Mouse (Mus musculus): Measurements from ENCODE around the gene Kcnh1. TPM values are rescaled to one million over a fixed set of nuclear protein-coding genes. Genes with fewer than 3 reads are reported as not detected.

Gene Kcnh1
- polyA plus RNA-seq, 1 experiment from 2014 or later = not detected

GRCm38 (mm10) chr1:192307055-192307454 is 116.5 kb downstream of the Kcnh1 start:
- Histone ChIP-seq H3K27me3 (ENCODE audit: insufficient read depth, low read length) (no peaks in the 10 kb centered on the region), H3K9ac (replicated peaks) (no peak overlapping the region), H3K4me2 (ENCODE audit: low read depth, low read length) (no peak overlapping the region), H3K9me3 (ENCODE audit: low read length) (no peaks in the 10 kb centered on the region), H3K36me3 (replicated peaks; ENCODE audit: insufficient read depth, low read length) (no peaks in the 10 kb centered on the region), H3K4me1 (ENCODE audit: insufficient read depth) (no peaks in the 10 kb centered on the region), H3K4me3 (ENCODE audit: low read depth, low read length) (no peak overlapping the region), H3K27ac (ENCODE audit: low read depth) (no peak overlapping the region)
- TF ChIP-seq CTCF (IDR thresholded peaks at IDR 0.05; ENCODE audit: low read depth) (no peak), EP300 (IDR thresholded peaks at IDR 0.05; ENCODE audit: low read depth) (no peak)
- ATAC-seq (no peak), DNase-seq (no peak)

DNA sequence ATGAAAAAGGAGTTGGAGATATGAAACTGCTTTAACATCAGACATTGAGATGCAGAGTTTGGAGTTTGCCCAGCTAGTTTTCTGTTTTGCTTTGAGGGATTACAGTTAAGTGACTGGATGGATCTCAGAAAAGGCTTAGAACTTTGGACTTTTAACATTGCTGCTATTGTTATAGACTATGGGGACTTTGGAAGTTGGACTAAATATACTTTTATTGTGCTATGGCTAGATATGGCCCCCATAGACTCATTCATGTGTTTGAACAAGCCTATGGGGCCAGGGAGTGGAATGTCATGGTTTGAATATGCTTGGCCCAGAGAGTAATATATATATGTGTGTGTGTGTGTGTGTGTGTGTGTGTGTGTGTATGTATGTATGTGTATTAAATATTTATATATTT is 120.7 kb downstream of the Kcnh1 start:
- H3K27ac ChIP-seq (ENCODE audit: low read depth) = no peak overlapping the region
- H3K9me3 ChIP-seq (ENCODE audit: low read length) = no peaks in the 10 kb centered on the region
- no peak for DNase-seq
- no peak overlapping the region for H3K4me3 ChIP-seq (ENCODE audit: low read depth, low read length)
- H3K4me2 ChIP-seq (ENCODE audit: low read depth, low read length) = no peak overlapping the region
- H3K9ac ChIP-seq (replicated peaks) = no peak overlapping the region
- ATAC-seq = no peak
- TF ChIP-seq CTCF (IDR thresholded peaks at IDR 0.05; ENCODE audit: low read depth) (no peak), EP300 (IDR thresholded peaks at IDR 0.05; ENCODE audit: low read depth) (no peak)
- H3K36me3 ChIP-seq (replicated peaks; ENCODE audit: insufficient read depth, low read length) = no peaks in the 10 kb centered on the region
- H3K4me1 ChIP-seq (ENCODE audit: insufficient read depth) = no peaks in the 10 kb centered on the region
- no peaks in the 10 kb centered on the region for H3K27me3 ChIP-seq (ENCODE audit: insufficient read depth, low read length)

- TF ChIP-seq EP300 (IDR thresholded peaks at IDR 0.05; ENCODE audit: low read depth) = no peak
- TF ChIP-seq CTCF (IDR thresholded peaks at IDR 0.05; ENCODE audit: low read depth) = no peak
- ATAC-seq (no peak), DNase-seq (no peak)
Observed at GRCm38 (mm10) chr1:192311851-192312438, 121.4 kb downstream of the Kcnh1 start.

DNA sequence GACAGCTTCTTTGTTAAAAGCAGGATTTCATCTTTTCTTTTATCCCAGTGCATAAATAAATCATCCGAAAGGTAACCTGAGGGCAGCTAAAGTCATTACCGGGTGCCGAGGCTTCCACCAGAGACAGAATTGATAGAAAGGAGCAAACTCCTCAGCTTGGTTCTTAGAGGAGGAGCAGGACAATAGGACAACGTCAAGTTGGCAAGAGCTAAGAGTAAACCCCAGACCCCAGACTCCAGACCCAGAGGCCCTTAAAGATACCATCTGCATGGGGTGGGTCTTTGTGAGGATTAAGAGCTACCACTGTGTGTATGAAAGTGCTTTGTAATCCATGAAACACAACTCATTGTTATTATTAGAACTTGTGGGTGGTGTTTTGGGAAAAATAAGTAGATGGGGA is 121.9 kb downstream of the Kcnh1 start:
- H3K27me3 ChIP-seq (ENCODE audit: insufficient read depth, low read length) = no peaks in the 10 kb centered on the region
- H3K36me3 ChIP-seq (replicated peaks; ENCODE audit: insufficient read depth, low read length) = no peaks in the 10 kb centered on the region
- H3K4me1 ChIP-seq (ENCODE audit: insufficient read depth) = no peaks in the 10 kb centered on the region
- no peaks in the 10 kb centered on the region for H3K9me3 ChIP-seq (ENCODE audit: low read length)
- ATAC-seq (no peak), DNase-seq (no peak)
- no peak overlapping the region for H3K9ac ChIP-seq (replicated peaks)
- no peak overlapping the region for H3K27ac ChIP-seq (ENCODE audit: low read depth)
- no peak overlapping the region for H3K4me3 ChIP-seq (ENCODE audit: low read depth, low read length)
- no peak overlapping the region for H3K4me2 ChIP-seq (ENCODE audit: low read depth, low read length)
- no peak for TF ChIP-seq CTCF (IDR thresholded peaks at IDR 0.05; ENCODE audit: low read depth)
- no peak for TF ChIP-seq EP300 (IDR thresholded peaks at IDR 0.05; ENCODE audit: low read depth)
- 58% methylated on average over 4 of the region's 4 CpGs for WGBS (ENCODE audit: insufficient replicate concordance)

More at GRCm38 (mm10) chr1:192311851-192312438, 121.4 kb downstream of the Kcnh1 start:
- Histone ChIP-seq H3K9ac (replicated peaks) (no peak overlapping the region), H3K4me2 (ENCODE audit: low read depth, low read length) (no peak overlapping the region), H3K4me1 (ENCODE audit: insufficient read depth) (no peaks in the 10 kb centered on the region), H3K27ac (ENCODE audit: low read depth) (no peak overlapping the region), H3K9me3 (ENCODE audit: low read length) (no peaks in the 10 kb centered on the region), H3K36me3 (replicated peaks; ENCODE audit: insufficient read depth, low read length) (no peaks in the 10 kb centered on the region), H3K27me3 (ENCODE audit: insufficient read depth, low read length) (no peaks in the 10 kb centered on the region), H3K4me3 (ENCODE audit: low read depth, low read length) (no peak overlapping the region)
- 58% methylated on average over 6 of the region's 6 CpGs for WGBS (ENCODE audit: insufficient replicate concordance)

- no peaks in the 10 kb centered on the region for H3K4me1 ChIP-seq (ENCODE audit: insufficient read depth)
- no peaks in the 10 kb centered on the region for H3K9me3 ChIP-seq (ENCODE audit: low read length)
- DNase-seq (no peak), ATAC-seq (no peak)
- no peak overlapping the region for H3K27ac ChIP-seq (ENCODE audit: low read depth)
- H3K9ac ChIP-seq (replicated peaks) = no peak overlapping the region
- no peak overlapping the region for H3K4me2 ChIP-seq (ENCODE audit: low read depth, low read length)
- 80% methylated on average over 4 of the region's 4 CpGs for WGBS (ENCODE audit: insufficient replicate concordance)
- no peak overlapping the region for H3K4me3 ChIP-seq (ENCODE audit: low read depth, low read length)
- TF ChIP-seq EP300 (IDR thresholded peaks at IDR 0.05; ENCODE audit: low read depth) (no peak), CTCF (IDR thresholded peaks at IDR 0.05; ENCODE audit: low read depth) (no peak)
- H3K36me3 ChIP-seq (replicated peaks; ENCODE audit: insufficient read depth, low read length) = no peaks in the 10 kb centered on the region
- H3K27me3 ChIP-seq (ENCODE audit: insufficient read depth, low read length) = no peaks in the 10 kb centered on the region
Observed at GRCm38 (mm10) chr1:192312998-192313397, 122.4 kb downstream of the Kcnh1 start.

- TF ChIP-seq EP300 (IDR thresholded peaks at IDR 0.05; ENCODE audit: low read depth) (no peak), CTCF (IDR thresholded peaks at IDR 0.05; ENCODE audit: low read depth) (no peak)
- Histone ChIP-seq H3K4me3 (ENCODE audit: low read depth, low read length) (no peak overlapping the region), H3K9me3 (ENCODE audit: low read length) (no peaks in the 10 kb centered on the region), H3K4me1 (ENCODE audit: insufficient read depth) (no peaks in the 10 kb centered on the region), H3K4me2 (ENCODE audit: low read depth, low read length) (no peak overlapping the region), H3K9ac (replicated peaks) (no peak overlapping the region), H3K27ac (ENCODE audit: low read depth) (no peak overlapping the region), H3K27me3 (ENCODE audit: insufficient read depth, low read length) (no peaks in the 10 kb centered on the region), H3K36me3 (replicated peaks; ENCODE audit: insufficient read depth, low read length) (no peaks in the 10 kb centered on the region)
- DNase-seq (no peak), ATAC-seq (no peak)
- WGBS (ENCODE audit: insufficient replicate concordance) = 63% methylated on average over 7 of the region's 7 CpGs
Observed at GRCm38 (mm10) chr1:192313571-192313972, 123.0 kb downstream of the Kcnh1 start.

GRCm38 (mm10) chr1:192314044-192314443 is 123.5 kb downstream of the Kcnh1 start:
- no peak overlapping the region for H3K4me2 ChIP-seq (ENCODE audit: low read depth, low read length)
- H3K4me1 ChIP-seq (ENCODE audit: insufficient read depth) = no peaks in the 10 kb centered on the region
- H3K36me3 ChIP-seq (replicated peaks; ENCODE audit: insufficient read depth, low read length) = no peaks in the 10 kb centered on the region
- H3K4me3 ChIP-seq (ENCODE audit: low read depth, low read length) = no peak overlapping the region
- H3K27ac ChIP-seq (ENCODE audit: low read depth) = no peak overlapping the region
- no peak overlapping the region for H3K9ac ChIP-seq (replicated peaks)
- TF ChIP-seq CTCF (IDR thresholded peaks at IDR 0.05; ENCODE audit: low read depth) = no peak
- TF ChIP-seq EP300 (IDR thresholded peaks at IDR 0.05; ENCODE audit: low read depth) = no peak
- ATAC-seq (no peak), DNase-seq (no peak)
- no peaks in the 10 kb centered on the region for H3K9me3 ChIP-seq (ENCODE audit: low read length)
- no peaks in the 10 kb centered on the region for H3K27me3 ChIP-seq (ENCODE audit: insufficient read depth, low read length)
- WGBS (ENCODE audit: insufficient replicate concordance) = 42% methylated on average over 3 of the region's 3 CpGs

All from liver, postnatal 0 days (tissue).